Mouse (Mus musculus): ENCODE results near the gene Styk1. TPM values are rescaled to one million over a fixed set of nuclear protein-coding genes. Genes with fewer than 3 reads are reported as not detected.

Styk1 gene
- polyA plus RNA-seq, 1 experiment from 2014 or later, result 2.4 TPM

DNA sequence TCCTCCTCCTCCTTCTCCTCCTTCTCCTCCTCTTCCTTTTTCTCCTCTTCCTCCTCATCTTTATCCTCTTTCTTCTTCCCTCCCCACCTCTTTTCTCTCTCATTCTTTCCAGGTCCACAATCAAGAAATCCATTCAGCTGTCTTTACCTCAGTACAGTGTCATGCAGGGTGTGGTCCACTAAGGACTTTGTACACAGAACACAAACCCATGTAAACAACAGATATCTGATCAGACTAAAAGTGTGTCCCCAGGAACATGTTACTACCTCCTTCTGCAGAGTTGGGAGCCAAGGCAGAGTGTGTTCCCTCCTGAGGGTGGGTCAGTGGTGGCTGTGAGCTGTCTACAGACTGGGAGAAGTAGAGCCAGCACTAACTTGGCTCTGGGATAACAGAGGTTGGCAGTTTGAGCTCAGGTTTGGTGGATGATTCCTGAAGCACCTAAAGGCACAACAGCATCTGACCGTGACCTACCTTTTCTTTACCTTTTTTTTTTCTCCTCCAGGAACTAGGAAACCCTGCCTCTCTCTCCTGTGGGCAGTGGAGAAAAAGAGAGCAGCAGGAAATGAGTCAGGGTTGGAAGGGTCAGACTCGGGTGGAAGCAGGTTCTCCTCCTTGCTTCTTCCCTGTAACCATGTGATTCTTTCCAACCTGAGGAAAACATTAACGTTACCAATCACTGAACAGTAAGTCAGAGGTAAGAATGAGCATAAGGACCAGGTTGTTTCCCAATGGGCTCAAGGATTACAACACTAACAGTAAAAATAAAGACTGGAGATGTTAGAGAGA lies 31.4 kb downstream of the Styk1 start:
- H3K27me3 ChIP-seq (ENCODE audit: control insufficient read depth, insufficient read depth, low read length), result no peaks in the 10 kb centered on the region
- no peak overlapping the region for H3K4me2 ChIP-seq (ENCODE audit: low read depth, severe bottlenecking)
- H3K4me1 ChIP-seq (ENCODE audit: control insufficient read depth, insufficient read depth, low read length), result no peaks in the 10 kb centered on the region
- H3K27ac ChIP-seq (replicated peaks; ENCODE audit: low read depth, low read length), result no peak overlapping the region
- H3K4me3 ChIP-seq (ENCODE audit: low read depth, low read length), result no peak overlapping the region
- H3K9ac ChIP-seq (ENCODE audit: low read length), result no peak overlapping the region
- ATAC-seq (ENCODE audit: insufficient number of reproducible peaks, low FRiP score, low TSS enrichment, low read depth) (no peak), DNase-seq (ENCODE audit: low spot score) (no peak)
- no peaks in the 10 kb centered on the region for H3K36me3 ChIP-seq (ENCODE audit: control insufficient read depth, insufficient read depth, low read length)
- 75% methylated on average over 3 of the region's 3 CpGs for WGBS
- no peaks in the 10 kb centered on the region for H3K9me3 ChIP-seq (ENCODE audit: control insufficient read depth, low read length)

DNA sequence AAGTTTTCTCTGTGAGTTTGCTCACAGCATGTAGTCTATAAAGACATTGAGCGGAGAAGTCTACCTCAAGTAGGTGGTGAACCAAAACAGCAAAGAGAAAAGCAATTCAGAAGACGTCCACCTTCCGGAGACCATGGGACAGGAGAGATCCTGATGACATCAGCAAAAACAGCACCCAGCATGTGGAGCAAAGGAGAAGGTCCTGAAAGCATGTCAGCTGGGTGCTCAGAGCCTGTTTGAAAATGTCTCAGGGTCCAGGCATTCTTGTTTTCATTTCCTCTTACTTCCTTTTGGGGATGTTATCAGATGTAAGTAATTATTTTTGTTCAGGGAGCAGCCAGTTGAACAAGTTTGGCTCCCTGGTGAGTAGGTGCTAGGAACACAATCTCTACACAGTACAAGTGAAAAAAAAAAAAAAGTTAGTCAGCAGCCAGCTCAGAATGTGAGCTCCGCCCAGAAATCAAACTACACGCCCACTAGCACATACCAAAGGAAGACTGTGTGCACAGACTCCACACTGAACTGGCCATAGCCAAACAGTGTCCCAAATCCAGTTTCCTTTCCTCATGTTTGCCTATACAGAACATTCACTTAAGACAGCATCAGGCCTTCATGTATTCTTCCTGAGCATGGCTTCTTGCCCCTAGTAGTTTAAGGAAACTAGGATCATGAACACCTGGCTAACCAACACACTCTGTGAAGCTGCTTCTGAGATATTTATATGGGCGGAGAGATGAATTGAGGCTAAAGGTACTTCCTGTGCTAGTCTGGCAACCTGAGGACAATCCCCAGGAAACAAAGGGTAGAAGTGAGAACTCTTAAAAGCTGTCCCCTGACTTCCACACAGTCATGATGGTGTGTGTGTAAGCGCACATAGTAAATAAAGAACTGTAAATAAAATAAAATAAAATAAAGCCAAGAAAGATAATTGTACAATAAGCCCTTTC lies 37.0 kb downstream of the Styk1 start:
- ATAC-seq (ENCODE audit: insufficient number of reproducible peaks, low FRiP score, low TSS enrichment, low read depth), result no peak
- H3K9me3 ChIP-seq (ENCODE audit: control insufficient read depth, low read length), result no peaks in the 10 kb centered on the region
- 89% methylated on average over 7 of the region's 7 CpGs for WGBS
- no peaks in the 10 kb centered on the region for H3K4me1 ChIP-seq (ENCODE audit: control insufficient read depth, insufficient read depth, low read length)
- DNase-seq (ENCODE audit: low spot score), result no peak
- H3K36me3 ChIP-seq (ENCODE audit: control insufficient read depth, insufficient read depth, low read length), result no peaks in the 10 kb centered on the region
- H3K27me3 ChIP-seq (ENCODE audit: control insufficient read depth, insufficient read depth, low read length), result no peaks in the 10 kb centered on the region
- H3K4me3 ChIP-seq (ENCODE audit: low read depth, low read length), result no peak overlapping the region
- H3K4me2 ChIP-seq (ENCODE audit: low read depth, severe bottlenecking), result no peak overlapping the region
- no peak overlapping the region for H3K27ac ChIP-seq (replicated peaks; ENCODE audit: low read depth, low read length)
- no peak overlapping the region for H3K9ac ChIP-seq (ENCODE audit: low read length)

DNA sequence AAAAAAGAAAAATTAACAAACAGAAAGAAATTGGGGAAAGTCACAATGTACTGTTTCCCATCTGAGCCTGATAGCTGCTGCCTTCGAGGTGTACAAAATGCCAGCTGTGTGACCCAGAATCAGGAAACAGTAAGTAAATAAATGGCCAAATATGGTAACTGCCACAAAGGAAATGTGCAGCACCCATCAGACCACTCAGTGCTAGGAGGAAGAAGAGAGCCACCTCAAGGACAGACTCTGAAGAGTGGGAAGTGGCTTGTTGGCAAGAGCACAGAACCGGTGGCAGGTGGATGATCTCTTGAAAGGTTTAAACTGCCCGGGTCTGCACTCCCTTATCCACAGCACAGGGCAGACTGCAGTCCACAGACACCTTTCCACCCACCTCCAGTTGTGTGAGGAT lies 45.4 kb downstream of the Styk1 start:
- Histone ChIP-seq H3K4me2 (ENCODE audit: low read depth, severe bottlenecking) (no peak overlapping the region), H3K9me3 (ENCODE audit: control insufficient read depth, low read length) (no peaks in the 10 kb centered on the region), H3K27me3 (ENCODE audit: control insufficient read depth, insufficient read depth, low read length) (no peaks in the 10 kb centered on the region), H3K4me1 (ENCODE audit: control insufficient read depth, insufficient read depth, low read length) (no peaks in the 10 kb centered on the region), H3K27ac (replicated peaks; ENCODE audit: low read depth, low read length) (no peak overlapping the region), H3K9ac (ENCODE audit: low read length) (no peak overlapping the region), H3K4me3 (ENCODE audit: low read depth, low read length) (no peak overlapping the region), H3K36me3 (ENCODE audit: control insufficient read depth, insufficient read depth, low read length) (no peaks in the 10 kb centered on the region)
- ATAC-seq (ENCODE audit: insufficient number of reproducible peaks, low FRiP score, low TSS enrichment, low read depth) (no peak), DNase-seq (ENCODE audit: low spot score) (no peak)
- 68% methylated on average over 3 of the region's 3 CpGs for WGBS

DNA sequence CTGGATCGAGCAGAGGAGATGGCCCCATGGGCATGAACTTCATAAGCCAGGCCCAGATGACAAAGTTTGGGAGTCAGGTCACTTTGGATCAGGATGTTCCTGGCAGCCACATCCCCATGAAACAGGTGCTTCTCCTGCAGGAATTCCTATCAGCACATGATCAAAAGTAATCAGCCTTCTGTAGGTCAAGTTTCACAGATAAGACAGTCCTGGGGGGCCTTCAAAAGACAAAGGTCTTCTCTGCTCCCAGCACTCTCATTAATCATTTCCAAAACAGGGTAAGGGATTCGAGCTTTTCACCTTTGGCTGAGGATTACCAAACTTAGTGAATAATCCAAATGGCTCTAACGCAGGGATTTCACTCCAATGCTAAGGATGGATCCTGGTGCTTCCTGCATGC lies 48.6 kb downstream of the Styk1 start:
- Histone ChIP-seq H3K27ac (replicated peaks; ENCODE audit: low read depth, low read length) (no peak overlapping the region), H3K27me3 (ENCODE audit: control insufficient read depth, insufficient read depth, low read length) (no peaks in the 10 kb centered on the region), H3K9me3 (ENCODE audit: control insufficient read depth, low read length) (no peaks in the 10 kb centered on the region), H3K4me3 (ENCODE audit: low read depth, low read length) (no peak overlapping the region), H3K36me3 (ENCODE audit: control insufficient read depth, insufficient read depth, low read length) (no peaks in the 10 kb centered on the region), H3K9ac (ENCODE audit: low read length) (no peak overlapping the region), H3K4me2 (ENCODE audit: low read depth, severe bottlenecking) (no peak overlapping the region), H3K4me1 (ENCODE audit: control insufficient read depth, insufficient read depth, low read length) (no peaks in the 10 kb centered on the region)
- no peak for DNase-seq (ENCODE audit: low spot score)
- WGBS, result 67% methylated on average over 3 of the region's 3 CpGs
- ATAC-seq (ENCODE audit: insufficient number of reproducible peaks, low FRiP score, low TSS enrichment, low read depth), result no peak

DNA sequence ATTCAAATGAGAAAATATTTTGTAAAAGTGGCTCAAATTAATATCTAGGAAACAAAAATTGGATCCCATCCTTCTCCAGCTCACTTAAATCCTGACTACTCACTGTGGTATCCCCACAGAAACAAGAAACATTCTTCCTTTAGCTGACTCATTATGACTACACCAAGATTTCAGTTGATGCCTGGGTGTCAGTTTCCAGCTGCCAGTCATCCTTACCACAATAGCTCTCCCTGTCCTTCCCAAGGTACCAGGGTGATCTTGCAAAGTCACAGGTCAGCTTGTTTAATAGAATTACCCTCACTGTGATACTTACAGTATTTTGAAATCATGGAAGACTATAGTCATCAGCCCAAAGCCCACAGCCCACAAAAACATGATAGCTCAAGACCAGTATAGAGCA lies 54.9 kb downstream of the Styk1 start:
- H3K9ac ChIP-seq (ENCODE audit: low read length), result no peak overlapping the region
- no peaks in the 10 kb centered on the region for H3K27me3 ChIP-seq (ENCODE audit: control insufficient read depth, insufficient read depth, low read length)
- no peaks in the 10 kb centered on the region for H3K36me3 ChIP-seq (ENCODE audit: control insufficient read depth, insufficient read depth, low read length)
- DNase-seq (ENCODE audit: low spot score), result no peak
- no peaks in the 10 kb centered on the region for H3K4me1 ChIP-seq (ENCODE audit: control insufficient read depth, insufficient read depth, low read length)
- H3K4me3 ChIP-seq (ENCODE audit: low read depth, low read length), result no peak overlapping the region
- ATAC-seq (ENCODE audit: insufficient number of reproducible peaks, low FRiP score, low TSS enrichment, low read depth), result no peak
- no peaks in the 10 kb centered on the region for H3K9me3 ChIP-seq (ENCODE audit: control insufficient read depth, low read length)
- no peak overlapping the region for H3K4me2 ChIP-seq (ENCODE audit: low read depth, severe bottlenecking)
- H3K27ac ChIP-seq (replicated peaks; ENCODE audit: low read depth, low read length), result no peak overlapping the region

DNA sequence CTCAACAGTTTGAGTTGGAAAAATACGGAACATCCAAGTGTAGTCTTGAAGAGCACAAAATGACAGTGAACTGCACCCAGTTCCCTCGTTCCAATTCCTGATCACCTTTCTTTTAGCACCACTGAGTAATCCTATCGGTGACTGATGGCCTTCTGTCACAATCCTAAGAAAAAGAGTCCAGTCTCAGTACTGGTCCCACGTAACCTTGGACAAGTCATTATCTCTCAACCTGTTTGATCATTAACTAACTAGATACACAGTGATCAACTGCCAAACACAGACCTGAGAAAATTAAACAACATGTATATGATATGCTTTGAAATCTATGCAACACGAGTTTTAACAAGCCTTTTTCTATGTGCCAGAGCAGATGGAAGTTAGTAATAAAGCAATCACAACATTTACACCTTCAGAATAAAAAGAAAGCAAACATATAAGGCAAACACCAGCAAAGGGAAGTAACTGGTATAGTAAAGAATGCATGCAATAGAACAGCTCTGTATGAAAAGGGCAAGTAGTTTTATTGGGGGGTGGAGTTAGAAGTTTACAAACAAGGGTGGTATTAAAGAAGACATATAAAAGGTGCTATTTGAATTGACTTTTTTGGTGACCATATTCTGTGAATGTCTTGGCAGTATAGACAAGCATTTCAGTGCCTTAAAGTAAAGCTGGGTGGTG lies 58.8 kb downstream of the Styk1 start:
- ATAC-seq (ENCODE audit: insufficient number of reproducible peaks, low FRiP score, low TSS enrichment, low read depth), result no peak
- no peaks in the 10 kb centered on the region for H3K9me3 ChIP-seq (ENCODE audit: control insufficient read depth, low read length)
- no peak overlapping the region for H3K9ac ChIP-seq (ENCODE audit: low read length)
- 0 out of 2 replicates have a peak, but pooled peaks cover 2% of the 10 kb centered on the region for H3K4me1 ChIP-seq (ENCODE audit: control insufficient read depth, insufficient read depth, low read length)
- H3K27ac ChIP-seq (replicated peaks; ENCODE audit: low read depth, low read length), result no peak overlapping the region
- DNase-seq (ENCODE audit: low spot score), result no peak
- no peak overlapping the region for H3K4me2 ChIP-seq (ENCODE audit: low read depth, severe bottlenecking)
- H3K4me3 ChIP-seq (ENCODE audit: low read depth, low read length), result no peak overlapping the region
- whole genome bisulfite sequencing, result 91% methylated on average over 5 of the region's 5 CpGs
- H3K36me3 ChIP-seq (ENCODE audit: control insufficient read depth, insufficient read depth, low read length), result no peaks in the 10 kb centered on the region
- H3K27me3 ChIP-seq (ENCODE audit: control insufficient read depth, insufficient read depth, low read length), result no peaks in the 10 kb centered on the region

DNA sequence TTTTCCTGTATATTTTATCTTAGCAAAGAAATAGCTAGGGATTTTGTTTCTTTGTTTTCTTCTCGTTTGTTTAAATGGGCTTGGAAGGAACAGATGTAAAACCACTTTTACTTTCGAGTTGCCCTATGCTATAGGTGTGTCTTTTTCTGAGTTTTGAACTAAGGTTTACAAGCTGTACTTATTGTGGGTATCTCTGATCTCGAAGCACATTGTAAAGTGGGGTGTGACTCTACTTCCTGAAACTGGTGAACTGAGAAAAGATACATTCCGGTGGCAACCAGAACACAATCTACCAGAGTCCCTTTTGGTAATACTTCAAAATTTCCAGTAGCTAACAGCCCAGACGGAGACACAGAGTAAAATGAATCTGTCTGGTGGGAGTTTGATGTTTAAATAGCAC lies 59.5 kb downstream of the Styk1 start:
- no peaks in the 10 kb centered on the region for H3K36me3 ChIP-seq (ENCODE audit: control insufficient read depth, insufficient read depth, low read length)
- WGBS, result 89% methylated on average over 5 of the region's 5 CpGs
- H3K27ac ChIP-seq (replicated peaks; ENCODE audit: low read depth, low read length), result no peak overlapping the region
- no peak overlapping the region for H3K4me3 ChIP-seq (ENCODE audit: low read depth, low read length)
- no peak overlapping the region for H3K4me2 ChIP-seq (ENCODE audit: low read depth, severe bottlenecking)
- H3K9ac ChIP-seq (ENCODE audit: low read length), result no peak overlapping the region
- H3K9me3 ChIP-seq (ENCODE audit: control insufficient read depth, low read length), result no peaks in the 10 kb centered on the region
- H3K4me1 ChIP-seq (ENCODE audit: control insufficient read depth, insufficient read depth, low read length), result 0 out of 2 replicates have a peak, but pooled peaks cover 2% of the 10 kb centered on the region
- DNase-seq (ENCODE audit: low spot score) (no peak), ATAC-seq (ENCODE audit: insufficient number of reproducible peaks, low FRiP score, low TSS enrichment, low read depth) (no peak)
- no peaks in the 10 kb centered on the region for H3K27me3 ChIP-seq (ENCODE audit: control insufficient read depth, insufficient read depth, low read length)

All from limb, embryonic 11.5 days (tissue).